Mouse (Mus musculus): ENCODE measurements around the gene Hist2h2aa1. TPM values are rescaled to one million over a fixed set of nuclear protein-coding genes. Genes with fewer than 3 reads are reported as not detected.

Gene Hist2h2aa1
- polyA plus RNA-seq, 1 experiment from 2014 or later: 17.4 TPM

- Histone ChIP-seq H3K27ac (ENCODE audit: low read depth, low read length) (no peak overlapping the region), H3K4me3 (ENCODE audit: low read depth, low read length) (no peak overlapping the region), H3K36me3 (ENCODE audit: control insufficient read depth, insufficient read depth, low read length) (no peaks in the 10 kb centered on the region), H3K9me3 (ENCODE audit: control insufficient read depth, low read length) (no peaks in the 10 kb centered on the region), H3K4me2 (no peak overlapping the region), H3K27me3 (ENCODE audit: control insufficient read depth, insufficient read depth, low read length) (no peaks in the 10 kb centered on the region), H3K4me1 (ENCODE audit: control insufficient read depth, insufficient read depth, low read length) (peaks cover 15% of the 10 kb centered on the region; the same call in 1 of the 2 replicates), H3K9ac (ENCODE audit: low read length) (no peak overlapping the region)
- ATAC-seq (ENCODE audit: low FRiP score): no peak
- WGBS: 76% methylated on average over 8 of the region's 8 CpGs
- no peak for DNase-seq (ENCODE audit: low spot score, missing footprints)
Measured at GRCm38 (mm10) chr3:96226695-96227648, 18.3 kb upstream of the Hist2h2aa1 start.

- H3K4me1 ChIP-seq (ENCODE audit: control insufficient read depth, insufficient read depth, low read length): peaks cover 7% of the 10 kb centered on the region; the same call in 1 of the 2 replicates
- no peak overlapping the region for H3K4me2 ChIP-seq
- ATAC-seq (ENCODE audit: low FRiP score): no peak
- WGBS: 87% methylated on average over 2 of the region's 2 CpGs
- no peak overlapping the region for H3K9ac ChIP-seq (ENCODE audit: low read length)
- H3K9me3 ChIP-seq (ENCODE audit: control insufficient read depth, low read length): no peaks in the 10 kb centered on the region
- H3K36me3 ChIP-seq (ENCODE audit: control insufficient read depth, insufficient read depth, low read length): no peaks in the 10 kb centered on the region
- H3K27ac ChIP-seq (ENCODE audit: low read depth, low read length): no peak overlapping the region
- H3K4me3 ChIP-seq (ENCODE audit: low read depth, low read length): no peak overlapping the region
- no peak for DNase-seq (ENCODE audit: low spot score, missing footprints)
- no peaks in the 10 kb centered on the region for H3K27me3 ChIP-seq (ENCODE audit: control insufficient read depth, insufficient read depth, low read length)
Measured at GRCm38 (mm10) chr3:96228828-96229227, 16.5 kb upstream of the Hist2h2aa1 start.

- no peak overlapping the region for H3K4me3 ChIP-seq (ENCODE audit: low read depth, low read length)
- ATAC-seq (ENCODE audit: low FRiP score) (no peak), DNase-seq (ENCODE audit: low spot score, missing footprints) (no peak)
- H3K27me3 ChIP-seq (ENCODE audit: control insufficient read depth, insufficient read depth, low read length): no peaks in the 10 kb centered on the region
- H3K36me3 ChIP-seq (ENCODE audit: control insufficient read depth, insufficient read depth, low read length): no peaks in the 10 kb centered on the region
- H3K4me1 ChIP-seq (ENCODE audit: control insufficient read depth, insufficient read depth, low read length): peaks cover 5% of the 10 kb centered on the region; the same call in 1 of the 2 replicates
- H3K9me3 ChIP-seq (ENCODE audit: control insufficient read depth, low read length): no peaks in the 10 kb centered on the region
- no peak overlapping the region for H3K27ac ChIP-seq (ENCODE audit: low read depth, low read length)
- no peak overlapping the region for H3K4me2 ChIP-seq
- no peak overlapping the region for H3K9ac ChIP-seq (ENCODE audit: low read length)
- WGBS: 79% methylated on average over 2 of the region's 2 CpGs
Measured at GRCm38 (mm10) chr3:96230404-96230803, 14.9 kb upstream of the Hist2h2aa1 start.

GRCm38 (mm10) chr3:96230910-96231757 is 14.2 kb upstream of the Hist2h2aa1 start:
- H3K4me3 ChIP-seq (ENCODE audit: low read depth, low read length): no peak overlapping the region
- DNase-seq (ENCODE audit: low spot score, missing footprints): no peak
- no peaks in the 10 kb centered on the region for H3K36me3 ChIP-seq (ENCODE audit: control insufficient read depth, insufficient read depth, low read length)
- no peaks in the 10 kb centered on the region for H3K27me3 ChIP-seq (ENCODE audit: control insufficient read depth, insufficient read depth, low read length)
- H3K4me1 ChIP-seq (ENCODE audit: control insufficient read depth, insufficient read depth, low read length): peaks cover under 1% of the 10 kb centered on the region; the same call in 1 of the 2 replicates
- no peak overlapping the region for H3K27ac ChIP-seq (ENCODE audit: low read depth, low read length)
- WGBS: 78% methylated on average over 4 of the region's 4 CpGs
- ATAC-seq (ENCODE audit: low FRiP score): no peak
- no peaks in the 10 kb centered on the region for H3K9me3 ChIP-seq (ENCODE audit: control insufficient read depth, low read length)
- no peak overlapping the region for H3K4me2 ChIP-seq
- no peak overlapping the region for H3K9ac ChIP-seq (ENCODE audit: low read length)

DNA sequence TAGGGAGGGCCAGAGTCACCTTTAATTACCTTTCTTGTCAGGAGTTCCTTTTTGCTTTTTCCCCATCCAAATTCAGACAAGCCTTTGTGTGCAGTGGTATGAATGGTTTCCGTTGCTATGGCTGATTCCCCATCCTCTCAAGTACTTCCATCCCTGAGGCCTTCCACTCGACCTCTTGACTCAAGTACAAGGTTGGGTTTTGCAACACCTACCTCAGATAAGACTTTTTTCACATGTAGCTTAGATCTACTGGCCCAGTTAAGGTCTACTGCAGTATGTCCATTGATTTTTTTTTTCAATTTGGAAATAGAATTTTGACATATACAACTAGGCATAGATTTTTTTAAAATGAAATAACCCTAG is 13.6 kb upstream of the Hist2h2aa1 start:
- DNase-seq (ENCODE audit: low spot score, missing footprints): no peak
- ATAC-seq (ENCODE audit: low FRiP score): no peak
- H3K9me3 ChIP-seq (ENCODE audit: control insufficient read depth, low read length): no peaks in the 10 kb centered on the region
- H3K36me3 ChIP-seq (ENCODE audit: control insufficient read depth, insufficient read depth, low read length): no peaks in the 10 kb centered on the region
- H3K27ac ChIP-seq (ENCODE audit: low read depth, low read length): no peak overlapping the region
- no peak overlapping the region for H3K4me3 ChIP-seq (ENCODE audit: low read depth, low read length)
- H3K4me1 ChIP-seq (ENCODE audit: control insufficient read depth, insufficient read depth, low read length): no peaks in the 10 kb centered on the region
- WGBS: 62% methylated on average over 2 of the region's 2 CpGs
- H3K27me3 ChIP-seq (ENCODE audit: control insufficient read depth, insufficient read depth, low read length): no peaks in the 10 kb centered on the region
- H3K4me2 ChIP-seq: no peak overlapping the region
- no peak overlapping the region for H3K9ac ChIP-seq (ENCODE audit: low read length)

- H3K4me3 ChIP-seq (ENCODE audit: low read depth, low read length): no peak overlapping the region
- no peak overlapping the region for H3K4me2 ChIP-seq
- no peaks in the 10 kb centered on the region for H3K36me3 ChIP-seq (ENCODE audit: control insufficient read depth, insufficient read depth, low read length)
- ATAC-seq (ENCODE audit: low FRiP score) (no peak), DNase-seq (ENCODE audit: low spot score, missing footprints) (no peak)
- no peaks in the 10 kb centered on the region for H3K27me3 ChIP-seq (ENCODE audit: control insufficient read depth, insufficient read depth, low read length)
- no peak overlapping the region for H3K27ac ChIP-seq (ENCODE audit: low read depth, low read length)
- H3K9me3 ChIP-seq (ENCODE audit: control insufficient read depth, low read length): no peaks in the 10 kb centered on the region
- H3K4me1 ChIP-seq (ENCODE audit: control insufficient read depth, insufficient read depth, low read length): peaks cover 9% of the 10 kb centered on the region
- WGBS: 96% methylated on average over 2 of the region's 2 CpGs
- H3K9ac ChIP-seq (ENCODE audit: low read length): no peak overlapping the region
Measured at GRCm38 (mm10) chr3:96234914-96235313, 10.4 kb upstream of the Hist2h2aa1 start.

- Histone ChIP-seq H3K36me3 (ENCODE audit: control insufficient read depth, insufficient read depth, low read length) (no peaks in the 10 kb centered on the region), H3K4me3 (ENCODE audit: low read depth, low read length) (no peak overlapping the region), H3K4me1 (ENCODE audit: control insufficient read depth, insufficient read depth, low read length) (peaks cover 11% of the 10 kb centered on the region), H3K9me3 (ENCODE audit: control insufficient read depth, low read length) (no peaks in the 10 kb centered on the region), H3K27ac (ENCODE audit: low read depth, low read length) (no peak overlapping the region), H3K27me3 (ENCODE audit: control insufficient read depth, insufficient read depth, low read length) (no peaks in the 10 kb centered on the region), H3K4me2 (no peak overlapping the region), H3K9ac (ENCODE audit: low read length) (no peak overlapping the region)
- 70% methylated on average over 3 of the region's 3 CpGs for WGBS
- ATAC-seq (ENCODE audit: low FRiP score) (no peak), DNase-seq (ENCODE audit: low spot score, missing footprints) (no peak)
Measured at GRCm38 (mm10) chr3:96235836-96236235, 9.5 kb upstream of the Hist2h2aa1 start.

DNA sequence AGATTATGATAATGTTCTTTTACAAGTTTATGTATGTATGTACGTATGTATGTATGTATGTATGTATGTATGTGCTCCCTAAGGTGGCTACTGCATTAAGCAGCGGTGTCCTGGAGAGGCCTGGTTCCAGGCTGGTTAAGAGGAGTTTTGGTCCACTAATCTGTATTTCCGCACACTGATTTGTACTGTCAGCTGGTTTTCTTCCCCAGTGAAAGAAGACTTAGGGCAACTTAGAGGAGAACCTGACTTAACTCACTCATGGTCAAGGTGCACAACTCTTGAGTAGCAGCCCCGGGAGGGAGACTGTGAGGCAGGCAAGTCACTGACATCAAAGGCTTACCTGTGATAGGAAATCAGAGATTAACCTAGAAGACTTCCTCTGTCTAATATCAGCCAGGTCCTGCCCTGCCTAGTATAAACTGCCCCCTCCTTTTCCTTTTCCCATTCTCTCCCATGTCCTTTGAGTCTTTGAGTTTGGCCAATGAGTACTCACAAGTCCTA is 8.4 kb upstream of the Hist2h2aa1 start:
- ATAC-seq (ENCODE audit: low FRiP score): no peak
- H3K9me3 ChIP-seq (ENCODE audit: control insufficient read depth, low read length): no peaks in the 10 kb centered on the region
- peak overlapping the region; percentile 83; the same call in 1 of the 2 replicates for H3K27ac ChIP-seq (ENCODE audit: low read depth, low read length)

More for the DNA sequence above, 8.4 kb upstream of the Hist2h2aa1 start:
- Histone ChIP-seq H3K9ac (ENCODE audit: low read length) (peak overlapping the region; percentile 91; the same call in 1 of the 2 replicates), H3K27me3 (ENCODE audit: control insufficient read depth, insufficient read depth, low read length) (no peaks in the 10 kb centered on the region), H3K4me3 (ENCODE audit: low read depth, low read length) (peak overlapping the region; percentile 49), H3K4me1 (ENCODE audit: control insufficient read depth, insufficient read depth, low read length) (peaks cover 12% of the 10 kb centered on the region), H3K36me3 (ENCODE audit: control insufficient read depth, insufficient read depth, low read length) (no peaks in the 10 kb centered on the region), H3K4me2 (peak overlapping the region; percentile 70)
- 81% methylated on average over 4 of the region's 4 CpGs for WGBS
- peak; percentile 86 for DNase-seq (ENCODE audit: low spot score, missing footprints)

Data from midbrain, embryonic 11.5 days (tissue).